Mouse (Mus musculus) lung, embryonic 14.5 days (tissue): ENCODE results near the gene Pex26. TPM values are rescaled to one million over a fixed set of nuclear protein-coding genes. Genes with fewer than 3 reads are reported as not detected.
A peak's percentile ranks its signal among the peaks of the same experiment; 100 is the strongest.

ENCODE experiments used
- ATAC-seq: fragments of 200-750 bp; cut with Nextera tagmentation; 2 replicates; pipeline ENCODE4 v1.8.0; 2017; ENCODE audit warnings: mild to moderate bottlenecking, moderate TSS enrichment, moderate library complexity; ENCODE audit not compliant: insufficient read depth
- DNase-seq: peaks from one replicate; pipeline ENCODE4 v3.0.0-alpha.2; 2015
- H3K27ac ChIP-seq: fragments of 300-500 bp; sonication (generic); 2 replicates; pipeline ENCODE4 v1.5.1; 2014; ENCODE audit warnings: low read depth, mild to moderate bottlenecking, moderate library complexity
- H3K27me3 ChIP-seq: fragments of 300-500 bp; sonication (generic); 2 replicates; pipeline ENCODE4 v1.6.1; 2014; ENCODE audit warnings: low read length, control low read depth; ENCODE audit not compliant: insufficient read depth
- H3K36me3 ChIP-seq: fragments of 300-500 bp; sonication (generic); 2 replicates; pipeline ENCODE4 v1.6.1; 2014; ENCODE audit warnings: control low read depth; ENCODE audit not compliant: insufficient read depth
- H3K4me1 ChIP-seq: fragments of 300-500 bp; sonication (generic); 2 replicates; pipeline ENCODE4 v1.6.1; 2014; ENCODE audit warnings: antibody characterized with exemption, control low read depth; ENCODE audit not compliant: insufficient read depth
- H3K4me2 ChIP-seq: fragments of 300-500 bp; sonication (generic); 2 replicates; pipeline ENCODE4 v1.6.1; 2014; ENCODE audit warnings: mild to moderate bottlenecking
- H3K4me3 ChIP-seq: fragments of 300-500 bp; sonication (generic); 2 replicates; pipeline ENCODE4 v1.5.1; 2014; ENCODE audit warnings: low read depth, low read length
- H3K9ac ChIP-seq: fragments of 300-500 bp; sonication (generic); 2 replicates; pipeline ENCODE4 v1.6.1; 2014
- H3K9me3 ChIP-seq: fragments of 300-500 bp; sonication (generic); 2 replicates; pipeline ENCODE4 v1.6.1; 2016; ENCODE audit warnings: low read depth, low read length, control low read depth
- CTCF ChIP-seq: IDR thresholded peaks from 2 replicates; pipeline ENCODE4 v1.5.1; 2016; ENCODE audit warnings: antibody characterized with exemption, low read depth
- WGBS: fragments of 180-500 bp; shearing (Covaris S2); extraction: QIAGEN DNeasy Blood & Tissue Kit; methylation state at CpG from one replicate; pipeline ENCODE4 v1.1.7; 2014; 5-methylcytosine and 5-hydroxymethylcytosine counted together
- polyA plus RNA-seq: library from polyadenylated mRNA; unstranded; fragments of >200 nt; fragmentation: Nextera tagmentation; extraction: Ambion mirVana; gene quantifications from 2 replicates; pipeline ENCODE4 v1.2.1, GENCODE M21; 2014

Gene Pex26
- polyA plus RNA-seq, 1 experiment from 2014 or later = 8.1 TPM

DNA sequence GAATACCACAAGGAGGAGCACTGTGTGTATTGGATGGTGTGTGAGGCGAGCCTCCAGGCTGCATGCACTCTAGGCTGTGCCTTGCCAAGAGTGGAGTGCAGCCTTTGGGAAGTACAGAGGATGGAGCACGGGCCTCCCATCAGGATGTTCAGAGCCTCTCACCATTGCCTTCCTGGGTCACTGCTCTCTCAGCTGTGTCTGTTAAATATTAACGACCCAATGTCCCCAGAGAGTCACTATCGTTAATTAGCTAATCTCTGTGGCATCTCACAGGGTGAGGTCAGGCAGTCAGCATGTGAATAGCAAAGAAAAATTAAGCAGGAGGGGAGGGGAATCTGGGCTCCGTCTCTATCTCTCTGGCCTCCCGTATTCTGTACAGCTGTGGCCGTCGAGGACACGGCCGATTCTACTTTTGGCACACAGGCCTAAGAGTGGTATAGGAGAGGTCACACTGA lies 17.3 kb upstream of the Pex26 start:
- 0 out of 2 replicates have a peak, but pooled peaks have one; percentile 5 for TF ChIP-seq CTCF

DNA sequence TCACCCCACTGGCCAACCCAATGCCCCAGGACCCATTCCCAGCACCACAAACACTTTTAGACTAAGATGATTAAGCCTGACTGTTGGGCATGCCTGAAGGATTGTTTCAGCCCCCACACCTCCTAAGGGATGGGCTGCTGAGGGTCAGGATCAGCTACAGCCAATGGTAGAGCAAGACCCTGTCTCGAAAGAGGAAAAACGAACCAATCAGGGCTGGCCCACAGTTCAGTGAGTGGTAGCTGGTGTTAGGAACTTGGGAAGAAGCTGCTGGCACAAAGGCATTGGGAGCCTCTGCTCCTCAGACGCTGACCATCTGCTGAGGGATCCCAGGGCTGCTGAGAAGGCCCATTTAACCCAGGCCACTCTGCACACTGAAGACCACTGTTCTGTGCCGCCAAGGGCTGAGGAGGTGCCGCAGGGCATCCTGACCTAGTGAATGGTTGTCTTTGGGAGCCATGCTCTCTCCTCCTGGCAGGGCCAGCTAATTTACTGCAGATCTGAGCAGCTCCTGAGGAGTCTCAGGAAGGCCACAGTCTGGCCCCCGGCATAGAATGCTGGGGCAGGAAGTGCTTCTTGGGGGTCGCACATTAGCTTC lies 16.0 kb upstream of the Pex26 start:
- no peak for TF ChIP-seq CTCF

More for the DNA sequence above, 17.3 kb upstream of the Pex26 start:
- DNase-seq (peak; percentile 50), ATAC-seq (peak; percentile 82; the same call in 1 of the 2 replicates)
- H3K9ac ChIP-seq = no peak overlapping the region
- no peaks in the 10 kb centered on the region for H3K36me3 ChIP-seq
- 21% methylated on average over 10 of the region's 10 CpGs for WGBS
- H3K4me3 ChIP-seq = no peak overlapping the region
- H3K27ac ChIP-seq = peak overlapping the region; percentile 5; the same call in 1 of the 2 replicates
- H3K4me2 ChIP-seq = no peak overlapping the region; the same call in 1 of the 2 replicates
- H3K27me3 ChIP-seq = no peaks in the 10 kb centered on the region
- peaks cover 8% of the 10 kb centered on the region for H3K4me1 ChIP-seq
- no peaks in the 10 kb centered on the region for H3K9me3 ChIP-seq

DNA sequence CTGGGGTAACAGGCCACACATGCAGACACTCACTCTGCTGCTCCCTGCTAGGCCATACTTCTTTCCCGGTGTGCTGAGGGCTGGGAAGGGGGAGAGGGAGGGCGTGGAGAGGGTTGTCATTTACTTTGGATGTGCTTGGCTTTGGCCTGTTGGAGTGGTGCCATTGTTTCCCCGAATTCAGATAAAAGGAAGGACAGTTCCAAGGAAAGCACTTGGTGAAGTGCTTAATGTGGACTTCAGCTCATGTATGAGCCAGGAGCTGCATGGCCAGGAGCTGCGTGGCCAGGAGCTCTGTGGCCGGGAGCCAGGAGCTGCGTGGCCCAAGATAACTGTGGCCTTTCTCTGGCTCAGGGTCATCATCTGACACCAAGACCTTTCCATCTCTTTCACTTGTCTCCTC lies 12.4 kb upstream of the Pex26 start:
- ATAC-seq (peak; percentile 60; the same call in 1 of the 2 replicates), DNase-seq (peak; percentile 68)
- no peak for TF ChIP-seq CTCF
- no peaks in the 10 kb centered on the region for H3K27me3 ChIP-seq
- no peaks in the 10 kb centered on the region for H3K9me3 ChIP-seq
- H3K4me2 ChIP-seq = no peak overlapping the region
- no peak overlapping the region for H3K4me3 ChIP-seq
- no peak overlapping the region for H3K9ac ChIP-seq
- no peaks in the 10 kb centered on the region for H3K36me3 ChIP-seq
- H3K27ac ChIP-seq = no peak overlapping the region; the same call in 1 of the 2 replicates
- peaks cover 4% of the 10 kb centered on the region for H3K4me1 ChIP-seq
- WGBS = 44% methylated on average over 6 of the region's 6 CpGs

More for the DNA sequence above, 16.0 kb upstream of the Pex26 start:
- no peaks in the 10 kb centered on the region for H3K27me3 ChIP-seq
- ATAC-seq = no peak
- H3K4me2 ChIP-seq = no peak overlapping the region
- WGBS = 75% methylated on average over 7 of the region's 7 CpGs
- no peak overlapping the region for H3K27ac ChIP-seq
- H3K4me3 ChIP-seq = no peak overlapping the region
- H3K9ac ChIP-seq = no peak overlapping the region
- no peaks in the 10 kb centered on the region for H3K36me3 ChIP-seq
- peaks cover 8% of the 10 kb centered on the region for H3K4me1 ChIP-seq
- no peaks in the 10 kb centered on the region for H3K9me3 ChIP-seq
- DNase-seq = no peak

DNA sequence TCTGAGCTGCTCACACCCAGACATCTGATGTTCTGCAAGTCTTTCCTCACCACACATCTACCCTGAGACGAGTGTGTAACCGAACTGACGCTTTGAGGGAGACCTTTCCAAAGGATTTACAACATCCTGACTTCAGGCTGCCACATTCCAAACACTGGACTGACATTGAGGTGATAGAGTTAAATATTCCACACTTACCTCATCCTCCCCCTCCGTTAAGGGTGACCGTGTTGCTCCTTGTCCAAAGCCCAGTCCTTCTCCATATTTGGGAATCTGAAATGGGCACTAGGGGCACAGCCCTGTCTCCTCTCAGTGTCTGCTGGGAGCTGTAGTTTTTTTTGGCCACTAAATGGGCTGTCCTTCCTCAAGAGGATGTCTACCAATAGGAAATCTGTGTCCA lies 10.0 kb upstream of the Pex26 start:
- H3K4me3 ChIP-seq = no peak overlapping the region
- H3K4me2 ChIP-seq = no peak overlapping the region
- H3K27ac ChIP-seq = no peak overlapping the region
- 0 out of 2 replicates have a peak, but pooled peaks cover 4% of the 10 kb centered on the region for H3K4me1 ChIP-seq
- H3K27me3 ChIP-seq = no peaks in the 10 kb centered on the region
- H3K9me3 ChIP-seq = no peaks in the 10 kb centered on the region
- H3K9ac ChIP-seq = no peak overlapping the region
- TF ChIP-seq CTCF = no peak
- ATAC-seq = no peak
- H3K36me3 ChIP-seq = no peaks in the 10 kb centered on the region
- DNase-seq = no peak
- WGBS = 28% methylated on average over 5 of the region's 5 CpGs

DNA sequence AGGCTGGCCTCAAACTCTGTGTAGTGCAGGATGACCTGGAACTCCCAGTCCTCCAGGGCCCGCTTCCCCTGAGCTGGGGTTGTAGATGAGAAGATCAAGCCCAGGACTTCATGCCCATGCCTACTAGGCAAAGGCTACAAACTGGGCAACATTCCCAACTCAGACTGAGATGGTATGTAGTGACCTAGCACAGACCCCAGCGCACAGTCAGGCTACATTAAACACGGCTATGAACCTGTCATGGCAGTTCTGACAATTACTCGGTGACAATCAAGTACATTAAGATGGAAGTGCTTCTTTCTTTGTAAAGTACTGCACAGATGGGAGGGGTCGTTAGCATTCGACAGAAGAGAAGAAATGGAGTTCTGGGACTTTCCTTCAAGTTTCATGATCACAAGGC lies 8.7 kb upstream of the Pex26 start:
- Histone ChIP-seq H3K27me3 (no peaks in the 10 kb centered on the region), H3K9me3 (no peaks in the 10 kb centered on the region), H3K4me2 (no peak overlapping the region), H3K9ac (no peak overlapping the region), H3K36me3 (no peaks in the 10 kb centered on the region), H3K27ac (no peak overlapping the region), H3K4me3 (no peak overlapping the region), H3K4me1 (0 out of 2 replicates have a peak, but pooled peaks cover 4% of the 10 kb centered on the region)
- DNase-seq (no peak), ATAC-seq (no peak)
- TF ChIP-seq CTCF = no peak
- WGBS = 89% methylated on average over 6 of the region's 6 CpGs

DNA sequence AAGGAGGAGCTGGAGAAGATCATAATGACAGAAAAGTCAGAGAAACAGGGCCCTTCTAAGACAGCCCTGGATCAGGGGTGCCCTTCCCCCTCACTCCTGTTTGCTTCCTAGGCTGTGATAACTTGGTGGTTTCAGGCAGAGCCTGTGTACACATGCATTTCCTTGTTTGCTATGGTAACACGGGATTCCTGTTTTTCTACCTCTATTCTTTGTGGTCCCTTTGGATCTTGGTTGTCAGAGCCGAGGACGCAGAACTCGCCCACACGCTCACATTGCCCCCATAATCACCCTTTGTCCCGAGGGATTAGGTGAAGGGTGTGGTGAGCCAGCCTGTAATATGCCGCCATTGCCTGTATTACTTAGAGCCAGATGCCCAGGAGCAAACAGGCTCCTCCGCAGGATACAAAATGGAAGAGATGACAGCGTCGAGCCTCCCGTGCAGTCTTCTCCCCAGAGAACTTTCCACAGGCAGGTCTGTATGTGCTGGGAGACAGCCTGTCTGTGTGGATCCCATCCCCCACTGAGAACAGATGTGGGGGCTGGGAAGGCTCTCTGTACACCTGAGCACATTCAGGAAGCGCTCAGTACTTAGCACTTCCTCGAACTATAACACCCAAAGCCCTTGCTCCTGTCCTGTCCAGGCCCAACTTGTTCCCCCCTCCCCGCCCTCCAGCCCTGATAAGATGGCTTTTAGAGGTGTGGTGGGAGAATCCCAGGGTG lies 7.3 kb upstream of the Pex26 start:
- ATAC-seq = no peak

DNA sequence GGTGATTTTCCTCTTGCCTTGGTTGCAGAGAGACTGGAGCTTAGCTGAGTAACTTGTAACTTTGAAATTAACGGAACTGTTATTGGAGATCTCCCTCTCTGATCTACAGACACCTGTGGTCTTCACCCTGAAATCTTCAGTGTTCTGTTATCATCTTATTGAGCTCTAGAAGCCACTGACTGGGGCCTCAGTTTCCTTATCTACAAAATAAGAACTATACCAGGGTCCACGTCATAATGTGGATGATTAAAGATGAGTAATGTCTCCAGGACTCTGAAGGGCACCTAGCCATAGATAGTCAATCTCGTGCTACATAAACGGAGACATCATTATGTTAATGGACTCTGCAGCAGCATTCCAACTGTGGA lies 6.8 kb upstream of the Pex26 start:
- no peaks in the 10 kb centered on the region for H3K27me3 ChIP-seq
- 0 out of 2 replicates have a peak, but pooled peaks cover 4% of the 10 kb centered on the region for H3K4me1 ChIP-seq
- 64% methylated on average over 4 of the region's 4 CpGs for WGBS
- DNase-seq (no peak), ATAC-seq (no peak)
- H3K4me3 ChIP-seq = no peak overlapping the region
- H3K9me3 ChIP-seq = no peaks in the 10 kb centered on the region
- no peak overlapping the region for H3K27ac ChIP-seq
- H3K4me2 ChIP-seq = no peak overlapping the region
- TF ChIP-seq CTCF = no peak
- no peak overlapping the region for H3K9ac ChIP-seq
- no peaks in the 10 kb centered on the region for H3K36me3 ChIP-seq

More for the DNA sequence above, 7.3 kb upstream of the Pex26 start:
- Histone ChIP-seq H3K4me1 (0 out of 2 replicates have a peak, but pooled peaks cover 4% of the 10 kb centered on the region), H3K9ac (no peak overlapping the region), H3K4me3 (no peak overlapping the region), H3K4me2 (no peak overlapping the region), H3K27me3 (no peaks in the 10 kb centered on the region), H3K36me3 (no peaks in the 10 kb centered on the region), H3K27ac (no peak overlapping the region), H3K9me3 (no peaks in the 10 kb centered on the region)
- TF ChIP-seq CTCF = no peak
- no peak for DNase-seq
- WGBS = 44% methylated on average over 14 of the region's 14 CpGs
